Mouse (Mus musculus): ENCODE data around the gene Nemf.
"Not testable (repeated sequence)": the region's sequence is repeated elsewhere in the genome, so short reads cannot be mapped to it uniquely, and the experiment has no call there.

Gene Nemf

GRCm38 (mm10) chr12:69356546-69357299 lies at the start of gene Nemf:
Gene Nemf (minus strand): TSS chr12:69357165.
- ATAC-seq (ENCODE audit: low TSS enrichment): peak; percentile 66

GRCm38 (mm10) chr12:69402594-69403167 lies 45.7 kb upstream of the Nemf start:
- ATAC-seq (ENCODE audit: low TSS enrichment): no peak

GRCm38 (mm10) chr12:69402100-69402499 lies 45.1 kb upstream of the Nemf start:
- ATAC-seq (ENCODE audit: low TSS enrichment): no peak

GRCm38 (mm10) chr12:69400871-69401286 lies 43.9 kb upstream of the Nemf start:
- no peak for ATAC-seq (ENCODE audit: low TSS enrichment)

GRCm38 (mm10) chr12:69400367-69400766 lies 43.4 kb upstream of the Nemf start:
- no peak for ATAC-seq (ENCODE audit: low TSS enrichment)

- ATAC-seq (ENCODE audit: low TSS enrichment): no peak
Observed at GRCm38 (mm10) chr12:69394456-69394855, 37.5 kb upstream of the Nemf start.

GRCm38 (mm10) chr12:69393076-69393475 lies 36.1 kb upstream of the Nemf start:
- no peak for ATAC-seq (ENCODE audit: low TSS enrichment)

- no peak for ATAC-seq (ENCODE audit: low TSS enrichment)
Observed at GRCm38 (mm10) chr12:69390000-69390698, 33.2 kb upstream of the Nemf start.

GRCm38 (mm10) chr12:69389273-69389938 lies 32.4 kb upstream of the Nemf start:
- ATAC-seq (ENCODE audit: low TSS enrichment): peak; percentile 85

GRCm38 (mm10) chr12:69388321-69388869 lies 31.4 kb upstream of the Nemf start:
- no peak for ATAC-seq (ENCODE audit: low TSS enrichment)

GRCm38 (mm10) chr12:69386281-69386732 lies 29.3 kb upstream of the Nemf start:
- not testable (repeated sequence) for ATAC-seq (ENCODE audit: low TSS enrichment)

GRCm38 (mm10) chr12:69385542-69386280 lies 28.7 kb upstream of the Nemf start:
- no peak for ATAC-seq (ENCODE audit: low TSS enrichment)

GRCm38 (mm10) chr12:69384606-69385005 lies 27.6 kb upstream of the Nemf start:
- ATAC-seq (ENCODE audit: low TSS enrichment): no peak

- no peak for ATAC-seq (ENCODE audit: low TSS enrichment)
Observed at GRCm38 (mm10) chr12:69382880-69383279, 25.9 kb upstream of the Nemf start.

- ATAC-seq (ENCODE audit: low TSS enrichment): no peak
Observed at GRCm38 (mm10) chr12:69378558-69379454, 21.8 kb upstream of the Nemf start.

- ATAC-seq (ENCODE audit: low TSS enrichment): not testable (repeated sequence)
Observed at GRCm38 (mm10) chr12:69377636-69378035, 20.7 kb upstream of the Nemf start.

GRCm38 (mm10) chr12:69377188-69377587 lies 20.2 kb upstream of the Nemf start:
- no peak for ATAC-seq (ENCODE audit: low TSS enrichment)

- ATAC-seq (ENCODE audit: low TSS enrichment): no peak
Observed at GRCm38 (mm10) chr12:69376132-69376531, 19.2 kb upstream of the Nemf start.

- no peak for ATAC-seq (ENCODE audit: low TSS enrichment)
Observed at GRCm38 (mm10) chr12:69373850-69374766, 17.1 kb upstream of the Nemf start.
